Mouse (Mus musculus) neural tube, embryonic 14.5 days (tissue): ENCODE measurements around the gene Zfp275. TPM values are rescaled to one million over a fixed set of nuclear protein-coding genes. Genes with fewer than 3 reads are reported as not detected.
A peak's percentile ranks its signal among the peaks of the same experiment; 100 is the strongest.
"Not testable (repeated sequence)": the region's sequence is repeated elsewhere in the genome, so short reads cannot be mapped to it uniquely, and the experiment has no call there.

Source experiments
- ATAC-seq: fragments of 200-750 bp; cut with Nextera tagmentation; 2 replicates; pipeline ENCODE4 v1.8.0; 2017; ENCODE audit warnings: low read depth, mild to moderate bottlenecking, moderate TSS enrichment, moderate library complexity
- H3K27ac ChIP-seq: fragments of 300-500 bp; sonication (generic); 2 replicates; pipeline ENCODE4 v1.5.1; 2014; ENCODE audit warnings: low read depth, mild to moderate bottlenecking, control low read depth, low read length, moderate library complexity, mixed read lengths
- H3K27me3 ChIP-seq: fragments of 300-500 bp; sonication (generic); 2 replicates; pipeline ENCODE4 v1.6.1; 2014; ENCODE audit warnings: low read length; ENCODE audit not compliant: control insufficient read depth, insufficient read depth
- H3K36me3 ChIP-seq: fragments of 300-500 bp; sonication (generic); 2 replicates; pipeline ENCODE4 v1.6.1; 2014; ENCODE audit warnings: low read length, mixed read lengths; ENCODE audit not compliant: control insufficient read depth, insufficient read depth
- H3K4me1 ChIP-seq: fragments of 300-500 bp; sonication (generic); 2 replicates; pipeline ENCODE4 v1.6.1; 2014; ENCODE audit warnings: low read length; ENCODE audit not compliant: control insufficient read depth, insufficient read depth
- H3K4me2 ChIP-seq: fragments of 300-500 bp; sonication (generic); 2 replicates; pipeline ENCODE4 v1.6.1; 2014; ENCODE audit warnings: mild to moderate bottlenecking, low read depth, low read length, control low read depth
- H3K4me3 ChIP-seq: fragments of 300-500 bp; sonication (generic); 2 replicates; pipeline ENCODE4 v1.5.1; 2014; ENCODE audit warnings: low read depth, low read length, control low read depth, mixed read lengths
- H3K9ac ChIP-seq: fragments of 300-500 bp; sonication (generic); replicated peaks from 2 replicates; pipeline ENCODE4 v1.6.1; 2014; ENCODE audit warnings: low read depth, mild to moderate bottlenecking, control low read depth, low read length, mixed read lengths
- H3K9me3 ChIP-seq: fragments of 300-500 bp; sonication (generic); 2 replicates; pipeline ENCODE4 v1.6.1; 2016; ENCODE audit warnings: low read length; ENCODE audit not compliant: control insufficient read depth
- WGBS: fragments of 180-500 bp; shearing (Covaris S2); extraction: QIAGEN DNeasy Blood & Tissue Kit; methylation state at CpG from one replicate; pipeline ENCODE4 v1.1.7; 2014; 5-methylcytosine and 5-hydroxymethylcytosine counted together
- polyA plus RNA-seq: library from polyadenylated mRNA; unstranded; fragments of >200 nt; fragmentation: Nextera tagmentation; extraction: Ambion mirVana; gene quantifications from 2 replicates; pipeline ENCODE4 v1.2.1, GENCODE M21; 2014

Gene Zfp275
- 12.9 and 15.3 TPM in 2 replicates for polyA plus RNA-seq

GRCm38 (mm10) chrX:73342483-73342895 lies at the start of gene Zfp275:
Zfp275 (plus strand) TSS chrX:73342621.
- H3K4me1 ChIP-seq, result no peaks in the 10 kb centered on the region
- H3K9ac ChIP-seq, result peak within 1 kb of the TSS; percentile 57
- H3K4me3 ChIP-seq, result peak within 1 kb of the TSS; percentile 50
- H3K4me2 ChIP-seq, result peak within 1 kb of the TSS; percentile 54
- H3K27me3 ChIP-seq, result no peaks in the 10 kb centered on the region
- no peaks in the 10 kb centered on the region for H3K9me3 ChIP-seq
- H3K27ac ChIP-seq, result peak within 1 kb of the TSS; percentile 64
- no peaks in the 10 kb centered on the region for H3K36me3 ChIP-seq
- peak; percentile 95 for ATAC-seq
- WGBS, result 14% methylated on average over 37 of the region's 37 CpGs

- not testable (repeated sequence) for H3K9ac ChIP-seq, ATAC-seq, H3K4me1 ChIP-seq, H3K4me3 ChIP-seq, H3K4me2 ChIP-seq, H3K27me3 ChIP-seq, H3K27ac ChIP-seq, H3K9me3 ChIP-seq, H3K36me3 ChIP-seq
- 88% methylated on average over 10 of the region's 17 CpGs for WGBS
Measured at GRCm38 (mm10) chrX:73292876-73293275, 49.5 kb upstream of the Zfp275 start, which contains the start of the genes Xlr5a and Xlr5c. Xlr5a (minus strand) TSS chrX:73292976. Xlr5c (minus strand) TSS chrX:73292976.

GRCm38 (mm10) chrX:73295745-73296144 lies 46.7 kb upstream of the Zfp275 start:
- ATAC-seq, H3K4me1 ChIP-seq, H3K9ac ChIP-seq, H3K27ac ChIP-seq, H3K4me3 ChIP-seq, H3K4me2 ChIP-seq, H3K27me3 ChIP-seq, H3K36me3 ChIP-seq, H3K9me3 ChIP-seq: not testable (repeated sequence)
- 90% methylated on average over 6 of the region's 10 CpGs for WGBS

- no peak overlapping the region for H3K27ac ChIP-seq
- no peaks in the 10 kb centered on the region for H3K4me1 ChIP-seq
- no peak for ATAC-seq
- no peaks in the 10 kb centered on the region for H3K27me3 ChIP-seq
- H3K9me3 ChIP-seq, result no peaks in the 10 kb centered on the region
- 38% methylated on average over 3 of the region's 3 CpGs for WGBS
- H3K4me2 ChIP-seq, result no peak overlapping the region
- no peak overlapping the region for H3K4me3 ChIP-seq
- no peaks in the 10 kb centered on the region for H3K36me3 ChIP-seq
- no peak overlapping the region for H3K9ac ChIP-seq
Measured at GRCm38 (mm10) chrX:73312522-73312921, 29.9 kb upstream of the Zfp275 start.

- Histone ChIP-seq H3K36me3 (no peaks in the 10 kb centered on the region), H3K9me3 (no peaks in the 10 kb centered on the region), H3K4me1 (no peaks in the 10 kb centered on the region), H3K4me3 (no peak overlapping the region), H3K27me3 (no peaks in the 10 kb centered on the region), H3K27ac (no peak overlapping the region), H3K9ac (no peak overlapping the region), H3K4me2 (no peak overlapping the region)
- WGBS, result 79% methylated on average over 3 of the region's 3 CpGs
- ATAC-seq, result no peak
Measured at GRCm38 (mm10) chrX:73321029-73321428, 21.4 kb upstream of the Zfp275 start.

GRCm38 (mm10) chrX:73327215-73327614 lies 15.2 kb upstream of the Zfp275 start:
- WGBS, result 77% methylated on average over 2 of the region's 2 CpGs
- Histone ChIP-seq H3K4me3 (no peak overlapping the region), H3K36me3 (no peaks in the 10 kb centered on the region), H3K9ac (no peak overlapping the region), H3K4me1 (no peaks in the 10 kb centered on the region), H3K27me3 (no peaks in the 10 kb centered on the region), H3K27ac (no peak overlapping the region), H3K4me2 (no peak overlapping the region), H3K9me3 (no peaks in the 10 kb centered on the region)
- ATAC-seq, result no peak

- no peak for ATAC-seq
- Histone ChIP-seq H3K4me2 (no peak overlapping the region), H3K27me3 (no peaks in the 10 kb centered on the region)
Measured at GRCm38 (mm10) chrX:73333548-73333947, 8.9 kb upstream of the Zfp275 start.

GRCm38 (mm10) chrX:73336740-73337139 lies 5.7 kb upstream of the Zfp275 start, which contains the start of gene Gm45015:
Gm45015 (minus strand) TSS chrX:73336840.
- H3K9me3 ChIP-seq, result no peaks in the 10 kb centered on the region
- no peak within 1 kb of the TSS for H3K4me2 ChIP-seq
- H3K4me3 ChIP-seq, result no peak within 1 kb of the TSS
- ATAC-seq, result no peak
- no peak within 1 kb of the TSS for H3K27ac ChIP-seq
- H3K27me3 ChIP-seq, result no peaks in the 10 kb centered on the region
- no peaks in the 10 kb centered on the region for H3K4me1 ChIP-seq
- no peaks in the 10 kb centered on the region for H3K36me3 ChIP-seq
- 92% methylated on average over 4 of the region's 4 CpGs for WGBS
- no peak within 1 kb of the TSS for H3K9ac ChIP-seq

More at GRCm38 (mm10) chrX:73333548-73333947, 8.9 kb upstream of the Zfp275 start:
- Histone ChIP-seq H3K4me3 (no peak overlapping the region), H3K27ac (no peak overlapping the region), H3K36me3 (no peaks in the 10 kb centered on the region), H3K9me3 (no peaks in the 10 kb centered on the region), H3K4me1 (no peaks in the 10 kb centered on the region), H3K9ac (no peak overlapping the region)

- no peaks in the 10 kb centered on the region for H3K9me3 ChIP-seq
- H3K4me2 ChIP-seq, result no peak overlapping the region
- H3K9ac ChIP-seq, result no peak overlapping the region
- H3K4me3 ChIP-seq, result no peak overlapping the region
- no peaks in the 10 kb centered on the region for H3K36me3 ChIP-seq
- no peak for ATAC-seq
- WGBS, result 78% methylated on average over 1 of the region's 1 CpGs
- H3K4me1 ChIP-seq, result no peaks in the 10 kb centered on the region
- no peak overlapping the region for H3K27ac ChIP-seq
- H3K27me3 ChIP-seq, result no peaks in the 10 kb centered on the region
Measured at GRCm38 (mm10) chrX:73341473-73341872, 948 bp upstream of the Zfp275 start.
